Mouse (Mus musculus) ovary, postnatal 10 days (tissue): ENCODE data around the gene Heatr9.
A peak's percentile ranks its signal among the peaks of the same experiment; 100 is the strongest.

Source experiments
- DNase-seq: peaks from one replicate; pipeline ENCODE4 v3.0.0; 2022; ENCODE audit warnings: low spot score

The Heatr9 gene

DNA sequence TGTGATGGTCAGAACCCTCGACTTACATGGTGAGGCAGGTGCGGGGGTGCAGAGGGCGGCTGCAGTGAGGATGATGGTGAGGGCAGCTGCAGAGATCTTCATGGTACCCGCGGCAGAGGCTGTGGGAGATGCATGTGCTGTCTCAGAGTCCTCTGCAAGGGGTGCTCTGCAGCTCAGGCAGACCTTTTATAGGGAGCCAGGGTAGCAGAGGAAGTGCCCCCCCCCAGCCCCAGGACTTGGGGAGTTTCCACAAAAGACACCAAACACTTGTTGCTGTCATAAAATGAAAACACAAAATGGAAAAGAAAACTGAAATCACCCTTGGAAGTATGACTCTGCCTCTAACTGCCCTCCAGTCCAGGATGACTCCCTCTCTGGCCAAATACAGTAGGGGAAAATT, 8.4 kb upstream of the Heatr9 start, which contains the start of gene Ccl5:
TSS of gene Ccl5 (minus strand) at position 159 of the 400 bp plus-strand sequence.
- DNase-seq, result no peak

DNA sequence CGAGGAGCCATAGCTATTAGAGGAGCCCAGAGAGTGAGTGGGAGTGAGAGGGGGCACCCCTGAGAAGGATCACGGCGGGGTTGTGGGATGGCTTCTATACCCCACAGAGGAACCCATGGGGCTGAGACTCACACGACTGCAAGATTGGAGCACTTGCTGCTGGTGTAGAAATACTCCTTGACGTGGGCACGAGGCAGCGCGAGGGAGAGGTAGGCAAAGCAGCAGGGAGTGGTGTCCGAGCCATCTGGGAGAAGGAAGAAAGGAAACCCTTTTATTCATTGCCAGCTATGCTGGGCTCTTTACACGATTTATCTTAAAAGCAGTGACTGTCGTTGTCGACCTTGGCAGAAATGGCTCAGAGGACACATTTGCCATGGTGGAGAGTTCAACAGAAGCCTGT, 7.0 kb upstream of the Heatr9 start:
- DNase-seq, result no peak

DNA sequence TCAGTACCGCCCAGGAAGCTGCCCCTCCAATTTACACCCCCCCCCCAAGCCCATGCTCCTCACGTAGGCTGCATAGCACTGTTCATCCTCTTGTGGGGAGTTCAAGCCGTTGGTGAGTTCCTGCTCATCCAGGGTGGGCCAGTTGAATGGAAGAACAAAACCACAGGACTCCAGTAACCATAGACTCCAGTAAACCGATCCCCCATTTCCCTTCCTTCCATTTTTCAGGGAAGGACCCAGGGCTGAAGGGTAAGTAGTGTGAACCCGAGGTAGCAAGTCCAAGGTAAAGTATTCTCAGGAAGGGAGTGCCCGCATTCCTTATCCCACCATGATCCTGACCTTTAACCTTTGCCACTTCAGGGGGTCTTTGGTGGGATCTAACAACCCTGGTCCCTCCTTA, 3.6 kb downstream of the Heatr9 start:
- DNase-seq, result no peak

DNA sequence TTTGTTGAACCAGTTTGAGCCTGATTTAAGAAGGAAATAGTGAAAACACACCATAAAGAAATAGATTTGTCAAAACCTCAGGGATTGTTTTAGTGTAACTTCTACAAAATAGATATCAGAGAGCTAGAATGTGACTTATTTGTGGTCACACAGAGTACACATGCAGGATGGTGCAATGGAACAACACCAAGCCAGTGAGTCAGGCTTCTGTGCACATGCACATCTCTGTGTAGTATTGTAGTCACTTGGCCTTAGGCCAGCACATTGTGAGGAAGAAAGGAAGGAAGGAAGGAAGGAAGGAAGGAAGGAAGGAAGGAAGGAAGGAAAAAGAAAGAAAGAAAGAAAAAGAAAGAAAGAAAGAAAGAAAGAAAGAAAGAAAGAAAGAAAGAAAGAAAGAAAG, 4.8 kb downstream of the Heatr9 start:
- no peak for DNase-seq

DNA sequence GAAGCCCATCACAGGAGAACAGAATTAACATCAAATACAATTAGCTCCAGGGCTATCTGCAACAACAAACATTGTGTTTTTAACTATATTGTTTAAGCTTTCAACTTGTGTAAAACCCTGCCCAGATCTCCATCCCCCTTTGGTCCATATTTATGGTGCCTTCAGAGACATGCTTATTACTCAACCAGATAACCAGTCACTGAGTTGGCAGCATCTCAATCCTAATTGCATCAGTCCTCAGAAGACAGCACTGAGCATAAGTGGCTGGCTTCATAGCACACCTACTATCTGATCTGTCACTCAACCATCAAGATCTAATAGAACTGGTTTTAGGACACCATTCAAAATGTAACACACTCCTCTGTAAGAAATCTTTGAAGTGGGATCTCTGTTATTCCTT, 12.5 kb downstream of the Heatr9 start:
- DNase-seq, result no peak

DNA sequence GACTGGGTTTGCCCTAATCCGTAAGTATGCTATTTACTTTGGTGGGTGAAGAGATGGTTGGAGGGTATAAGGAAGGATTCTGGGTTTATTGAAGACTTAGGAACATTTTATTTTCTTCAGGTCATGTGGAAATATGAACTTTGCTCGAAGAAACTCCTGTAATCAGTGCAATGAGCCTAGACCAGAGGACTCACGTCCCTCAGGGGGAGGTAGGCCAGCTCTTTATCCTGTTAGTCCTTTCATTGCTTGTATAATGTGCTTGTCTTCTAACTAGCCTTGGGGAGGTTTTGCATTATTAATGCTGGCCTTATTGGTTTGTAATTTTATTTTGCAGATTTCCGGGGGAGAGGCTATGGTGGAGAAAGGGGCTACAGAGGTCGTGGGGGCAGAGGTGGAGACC, 17.7 kb downstream of the Heatr9 start:
- DNase-seq, result no peak

DNA sequence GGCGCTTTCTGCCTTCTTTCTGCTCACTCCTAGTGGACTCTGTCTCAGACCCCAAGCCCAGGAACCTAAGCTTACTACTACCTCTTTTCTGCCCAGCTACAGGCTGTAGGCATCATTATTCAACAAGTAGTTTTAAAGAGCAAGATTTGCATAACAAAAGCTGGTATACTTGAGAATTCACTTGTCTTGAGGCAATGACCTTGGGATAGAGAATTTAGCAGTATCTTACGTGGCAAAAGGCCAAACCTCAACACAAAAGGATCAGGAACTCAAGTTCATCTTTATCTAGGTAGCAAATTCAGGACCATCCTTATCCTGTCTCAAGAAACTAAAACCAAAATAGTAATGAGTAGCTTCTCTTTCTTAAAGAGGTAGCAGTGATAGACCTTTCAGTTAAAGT, 26.4 kb downstream of the Heatr9 start:
- DNase-seq, result no peak

DNA sequence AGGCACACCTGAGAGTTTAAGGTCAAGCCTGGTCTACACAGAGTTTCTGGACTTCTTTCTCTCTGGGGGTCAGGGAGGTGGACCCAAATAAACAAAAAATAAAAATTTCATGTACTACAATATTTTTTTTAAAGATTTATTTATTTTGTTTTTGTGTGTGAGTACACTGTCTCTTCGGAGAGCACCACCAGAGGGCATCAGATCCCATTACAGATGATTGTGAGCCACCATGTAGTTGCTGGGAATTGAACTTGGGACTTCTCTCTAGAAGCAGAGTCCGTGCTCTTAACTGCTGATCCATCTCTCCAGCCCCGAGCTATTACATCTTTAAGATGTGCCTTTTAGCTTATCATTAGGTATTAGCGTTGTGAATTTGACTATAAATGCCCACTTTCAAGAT, 30.5 kb downstream of the Heatr9 start:
- DNase-seq, result no peak

DNA sequence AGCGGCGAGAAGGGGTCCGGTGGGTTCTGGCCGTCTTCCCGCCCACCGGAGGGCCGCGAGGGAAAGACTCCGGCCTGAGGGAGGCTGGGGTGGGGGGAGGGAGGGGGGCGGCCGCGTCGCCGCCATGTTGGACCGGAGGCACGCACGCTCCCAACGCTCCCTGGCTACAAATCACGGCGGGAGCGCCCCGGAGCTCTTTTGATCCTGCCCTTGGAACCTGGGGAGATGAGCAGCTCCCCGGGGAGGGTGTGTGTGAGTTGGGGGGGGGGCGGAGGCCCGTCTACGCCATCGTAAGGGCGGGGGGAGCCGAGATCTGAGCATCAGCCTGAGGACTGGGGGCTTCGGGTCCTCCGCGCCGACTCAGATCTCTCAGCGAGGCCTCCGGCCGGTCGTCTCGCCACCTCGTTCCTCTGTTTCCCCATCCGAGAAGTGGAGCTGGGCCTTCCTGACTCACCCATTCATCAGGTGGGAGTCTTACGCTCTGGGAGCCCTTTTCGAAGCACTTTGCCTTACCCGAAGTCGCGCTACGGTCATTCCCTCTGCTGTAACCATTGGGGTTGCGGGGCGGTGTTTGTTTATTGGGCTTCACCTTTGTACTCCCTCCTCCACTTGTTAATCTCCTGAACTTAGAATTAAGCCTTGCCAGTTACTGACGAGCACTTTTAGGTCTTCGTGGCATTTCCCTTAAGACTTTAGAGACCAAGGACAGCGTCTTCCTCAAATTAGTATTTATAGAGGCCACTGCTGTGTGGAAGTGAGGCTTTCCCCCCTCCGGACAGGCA, 48.5 kb downstream of the Heatr9 start:
- no peak for DNase-seq

DNA sequence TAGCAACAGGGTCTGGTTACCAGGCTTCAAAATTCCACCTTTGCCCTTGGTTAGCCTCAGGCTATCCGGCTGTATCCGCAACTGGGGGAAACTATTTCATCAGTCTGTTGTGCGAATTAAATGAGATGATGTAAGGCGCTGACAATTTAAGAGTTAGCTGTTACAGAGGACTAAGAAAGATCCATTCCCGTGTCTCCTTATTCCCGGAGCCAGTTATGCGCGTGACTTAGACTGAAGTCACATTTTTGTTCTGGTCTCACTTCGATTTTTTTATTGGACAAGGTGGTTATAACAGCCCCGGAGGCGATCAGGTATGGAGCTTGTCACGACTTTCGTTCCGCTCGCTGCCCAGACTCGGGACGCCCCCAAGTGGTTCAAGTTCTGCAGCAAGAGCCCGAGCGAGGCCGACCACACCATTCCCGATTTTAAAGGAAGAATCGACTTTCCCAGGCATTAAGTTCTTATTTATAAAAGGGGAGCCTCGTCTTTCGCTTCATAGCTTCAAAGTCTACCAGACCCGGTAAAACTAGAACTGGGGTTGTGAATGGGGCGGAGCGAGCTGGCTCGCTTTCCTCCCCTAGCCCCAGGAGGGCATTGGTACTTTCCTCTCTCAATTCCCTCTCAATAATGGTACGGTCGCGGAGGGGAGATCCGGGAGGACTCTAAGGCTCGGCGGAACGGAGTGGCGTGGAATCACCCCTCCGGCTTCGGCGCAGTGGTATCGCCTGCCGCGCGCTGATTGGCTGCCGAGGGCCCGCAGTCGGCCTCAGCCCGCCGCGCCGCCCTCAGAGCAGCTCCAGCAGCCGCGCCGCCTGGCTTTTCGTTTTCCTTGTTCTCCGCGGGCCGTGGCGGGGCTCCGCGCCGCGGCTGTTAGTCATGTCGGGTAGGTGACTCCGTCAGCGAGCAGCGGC, 49.4 kb downstream of the Heatr9 start, which contains the start of gene Taf15:
TSS of gene Taf15 (plus strand) at position 763 of the 911 bp plus-strand sequence.
- DNase-seq, result peak; percentile 92

DNA sequence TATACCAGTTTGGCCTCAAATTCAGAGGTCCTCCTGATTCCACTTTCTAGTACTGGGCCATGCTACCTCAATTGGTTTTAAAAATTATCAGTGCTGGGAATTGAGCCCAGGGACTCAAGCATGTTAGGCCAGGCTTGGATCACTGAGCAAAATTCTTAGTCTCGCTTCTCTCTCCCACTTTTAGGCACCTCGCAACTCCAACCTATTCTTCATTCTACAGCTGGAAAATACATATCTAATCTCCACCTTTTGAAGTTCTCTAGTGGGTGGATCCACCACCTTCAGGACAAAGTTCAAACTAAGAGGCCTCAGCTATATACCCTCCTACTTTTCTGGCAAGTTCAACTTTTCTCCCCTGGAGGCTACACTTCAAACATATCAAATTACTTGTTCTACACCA, 50.2 kb downstream of the Heatr9 start:
- DNase-seq, result no peak

DNA sequence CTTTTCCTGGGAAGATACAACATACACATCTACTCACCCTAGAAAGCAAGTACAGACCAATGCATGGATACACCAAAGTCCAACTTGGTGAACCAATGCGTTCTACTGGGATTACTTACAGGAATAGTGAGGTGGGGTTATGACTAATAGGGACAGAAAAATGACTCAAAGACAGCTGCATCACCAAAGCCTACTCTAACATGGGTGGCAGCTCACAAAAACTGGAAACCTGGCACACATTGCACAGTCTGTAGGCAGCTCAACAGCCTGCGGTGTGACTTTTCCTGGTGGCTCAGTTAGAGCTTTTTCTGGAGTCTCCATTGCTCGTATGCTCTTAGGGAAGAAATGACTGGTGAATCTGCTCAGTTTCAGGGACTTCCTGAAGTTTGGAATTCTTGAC, 53.2 kb downstream of the Heatr9 start:
- DNase-seq, result no peak

DNA sequence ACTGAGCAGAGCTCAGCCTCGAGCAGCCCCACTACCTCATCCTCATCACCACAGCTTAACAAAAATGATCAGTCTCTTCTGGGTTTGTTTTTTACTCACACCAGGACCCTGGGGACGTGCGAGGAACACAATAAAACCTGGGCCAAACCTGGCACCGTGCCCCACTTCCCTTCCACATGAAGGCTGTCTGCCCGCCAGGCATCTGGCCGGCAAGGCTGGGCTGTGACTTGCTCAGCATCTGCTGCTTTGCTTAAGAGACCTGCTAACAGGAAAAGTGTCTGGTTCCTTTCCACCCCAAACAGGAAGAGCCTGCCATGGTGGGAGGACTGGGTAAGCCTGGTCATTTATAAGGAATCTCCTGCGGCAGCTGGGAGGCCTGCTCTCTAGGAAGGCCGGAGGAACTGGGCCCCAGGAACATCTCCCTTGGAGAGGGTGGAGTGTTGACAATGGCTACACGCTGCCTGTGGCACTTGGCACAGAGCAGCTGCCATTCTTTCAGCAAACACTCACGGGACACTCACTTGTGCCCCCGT, 54.8 kb downstream of the Heatr9 start:
- DNase-seq, result no peak

DNA sequence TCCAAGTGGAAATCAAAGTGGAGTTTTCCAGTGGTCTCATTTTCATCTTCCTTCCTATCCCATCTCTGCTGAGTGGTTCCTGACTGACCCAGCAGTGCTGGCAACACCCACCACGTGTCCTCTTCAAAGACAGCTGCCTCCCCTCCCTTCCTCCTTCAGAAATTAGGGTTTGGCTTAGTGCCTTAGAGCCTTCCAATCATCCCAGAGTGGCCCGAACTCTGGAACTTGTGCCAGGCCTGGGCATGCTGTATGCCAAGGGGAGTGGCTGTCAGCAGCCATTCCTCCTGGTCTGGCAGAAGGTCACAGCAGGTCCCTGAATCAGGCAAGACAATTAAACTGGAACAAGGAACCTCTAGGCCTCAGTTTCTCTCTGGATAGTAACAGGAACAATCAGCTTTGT, 56.0 kb downstream of the Heatr9 start:
- no peak for DNase-seq

DNA sequence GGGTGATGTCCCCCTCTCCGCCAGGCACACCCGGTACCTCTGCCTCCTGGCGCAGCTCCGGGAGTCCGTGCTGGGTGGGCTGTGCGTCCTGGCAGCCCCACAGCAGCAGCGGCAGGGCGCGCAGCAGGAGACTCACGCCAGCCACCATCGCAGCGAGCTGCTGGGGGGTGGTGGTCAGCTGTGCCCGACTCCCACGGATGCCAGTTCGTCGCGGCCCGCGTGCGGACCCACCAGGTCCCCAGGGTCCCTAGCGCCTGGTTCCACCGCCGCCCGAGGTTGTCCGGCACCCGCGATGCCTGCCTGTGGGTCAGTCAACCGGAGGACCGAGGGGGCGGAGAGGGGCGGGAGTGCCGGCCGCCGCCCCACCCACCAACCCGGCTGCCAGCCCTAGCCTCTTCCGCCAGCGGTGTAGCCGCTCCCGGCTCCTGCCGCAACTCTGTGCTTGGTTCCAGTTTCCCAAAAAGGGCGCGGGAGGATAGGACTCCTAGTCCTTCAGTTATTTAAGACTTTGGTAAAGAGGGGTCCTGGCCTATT, 59.2 kb downstream of the Heatr9 start, which contains the start of gene Mmp28:
TSS of gene Mmp28 (minus strand) at position 361 of the 534 bp plus-strand sequence.
- DNase-seq, result no peak
